Comparison of ENCODE assay signal across 8 mouse cellular contexts in the genomic region with DNA sequence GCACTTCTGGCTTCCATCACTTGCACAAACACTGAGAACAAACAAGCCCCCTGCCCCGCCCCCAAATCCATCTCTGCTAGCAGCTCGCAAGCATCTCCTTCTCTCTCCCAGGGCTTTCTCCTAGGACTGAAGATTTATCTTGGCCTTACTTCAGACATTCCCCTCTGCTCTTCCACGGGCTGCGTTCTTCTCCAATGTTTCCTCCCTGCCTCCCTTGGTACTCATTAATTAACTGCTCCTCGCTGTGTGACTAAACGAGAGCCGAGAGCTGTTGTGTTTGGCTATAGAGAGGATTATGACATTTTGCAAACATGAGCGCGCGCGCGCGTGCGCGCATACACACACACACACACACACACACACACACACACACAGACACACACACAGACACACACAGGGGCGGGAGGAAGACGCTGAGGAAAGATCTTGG.
A peak's percentile ranks its signal among the peaks of the same experiment; 100 is the strongest.
DNase-seq lines count a peak whose midpoint lies in the region; ATAC-seq and TF ChIP-seq lines count a peak whose summit lies in the region.

No protein-coding gene starts in this region.

- peak overlapping the region; percentile 19 for H3K4me3 ChIP-seq in hindbrain, embryonic 13.5 days
- H3K4me3 ChIP-seq in stomach, postnatal 0 days (ENCODE audit: low read depth, low read length): peak overlapping the region; percentile 22

- H3K9ac ChIP-seq in hindbrain, embryonic 13.5 days: no peak overlapping the region
- H3K9ac ChIP-seq in stomach, postnatal 0 days (ENCODE audit: low read length): no peak overlapping the region

- 21% methylated on average over 17 of the region's 17 CpGs for WGBS in hindbrain, embryonic 13.5 days
- 15% methylated on average over 17 of the region's 17 CpGs for WGBS in stomach, postnatal 0 days

- no peaks in the 10 kb centered on the region for H3K27me3 ChIP-seq in hindbrain, embryonic 13.5 days
- no peaks in the 10 kb centered on the region for H3K27me3 ChIP-seq in stomach, postnatal 0 days (ENCODE audit: control insufficient read depth, insufficient read depth, low read length)

- intact Hi-C loops in left cerebral cortex, postnatal 36 days (cut with DNase I): no loop called here

- peak overlapping the region; percentile 55; the same call in 1 of the 2 replicates for H3K27ac ChIP-seq in hindbrain, embryonic 13.5 days
- 0 out of 2 replicates have a peak overlapping the region, but pooled peaks have one; percentile 20 for H3K27ac ChIP-seq in stomach, postnatal 0 days (replicated peaks)

- no peaks in the 10 kb centered on the region for H3K36me3 ChIP-seq in hindbrain, embryonic 13.5 days
- H3K36me3 ChIP-seq in stomach, postnatal 0 days (ENCODE audit: control insufficient read depth, insufficient read depth, low read length): no peaks in the 10 kb centered on the region

- no peaks in the 10 kb centered on the region for H3K9me3 ChIP-seq in hindbrain, embryonic 13.5 days
- H3K9me3 ChIP-seq in stomach, postnatal 0 days (ENCODE audit: control insufficient read depth, low read length): no peaks in the 10 kb centered on the region

- peak overlapping the region; percentile 52 for H3K4me2 ChIP-seq in hindbrain, embryonic 13.5 days
- peak overlapping the region; percentile 45 for H3K4me2 ChIP-seq in stomach, postnatal 0 days (replicated peaks; ENCODE audit: low read depth)

- no peak for TF ChIP-seq EP300 in stomach, postnatal 0 days (optimal IDR thresholded peaks at IDR 0.05)

- TF ChIP-seq CTCF in stomach, postnatal 0 days (IDR thresholded peaks at IDR 0.05; ENCODE audit: low read depth): no peak

- H3K4me1 ChIP-seq in hindbrain, embryonic 13.5 days (replicated peaks): peaks cover 28% of the 10 kb centered on the region
- H3K4me1 ChIP-seq in stomach, postnatal 0 days (replicated peaks; ENCODE audit: control insufficient read depth, insufficient read depth): no peaks in the 10 kb centered on the region

- peak; percentile 53 to 54 for DNase-seq in cerebellum, postnatal 10 days
- DNase-seq in cerebellum, adult 11 months: no peak
- peak; percentile 18 for DNase-seq in fat pad, adult 2 months (ENCODE audit: extremely low read depth, low read depth, low spot score)
- peak; percentile 15 to 16 for DNase-seq in left cerebral cortex, postnatal 36 days (ENCODE audit: low spot score in 2 of 2)
- DNase-seq in mesoderm, embryonic 11.5 days (ENCODE audit: low read depth, low spot score): peak; percentile 59
- DNase-seq in stomach, postnatal 0 days (ENCODE audit: low spot score): peak; percentile 33

- ATAC-seq in hindbrain, embryonic 13.5 days (ENCODE audit: low FRiP score): peak; percentile 55
- peak; percentile 82; the same call in 1 of the 2 replicates for ATAC-seq in stomach, postnatal 0 days (ENCODE audit: low FRiP score, low TSS enrichment)
- ATAC-seq in megakaryocyte progenitor cell, adult 5-6 weeks (replicated peaks; ENCODE audit: poor library complexity): no peak
